Mouse (Mus musculus): ENCODE results near the gene Ing1. TPM values are rescaled to one million over a fixed set of nuclear protein-coding genes. Genes with fewer than 3 reads are reported as not detected.

Gene Ing1
- total RNA-seq (2021) = 10 to 100 TPM; 29.3 to 30.3 TPM

GRCm38 (mm10) chr8:11554799-11555719 is at the start of gene Ing1:
TSS of gene Ing1 (plus strand) at chr8:11555571.
- intact Hi-C loops (cut with DNase I) = loop anchor here (5.0 to 10.0 kb wide), 4 partner anchors 58 to 1342 kb away; partner anchors contain the start of gene Naxd
- DNase-seq = peak; percentile 95 to 96

- no peak for DNase-seq
- intact Hi-C loops (cut with DNase I) = loop anchor here (5.0 kb wide), 3 partner anchors 96 to 186 kb away; no protein-coding TSS in a partner anchor
These were observed 49.3 kb upstream of the Ing1 start for GRCm38 (mm10) chr8:11506074-11506473.

- peak; percentile 65 to 81 for DNase-seq
- intact Hi-C loops (cut with DNase I) = loop anchor here (5.0 kb wide), 3 partner anchors 95 to 185 kb away; no protein-coding TSS in a partner anchor
These were observed 48.6 kb upstream of the Ing1 start for GRCm38 (mm10) chr8:11506802-11507201.

GRCm38 (mm10) chr8:11508880-11509279 is 46.5 kb upstream of the Ing1 start:
- intact Hi-C loops (cut with DNase I) = loop anchor here (5.0 kb wide), 3 partner anchors 93 to 183 kb away; no protein-coding TSS in a partner anchor
- no peak for DNase-seq

GRCm38 (mm10) chr8:11510971-11511370 is 44.4 kb upstream of the Ing1 start:
- intact Hi-C loops (cut with DNase I) = no loop called here
- no peak for DNase-seq

- DNase-seq = no peak
- intact Hi-C loops (cut with DNase I) = no loop called here
These were observed 42.7 kb upstream of the Ing1 start for GRCm38 (mm10) chr8:11512711-11513110.

- intact Hi-C loops (cut with DNase I) = no loop called here
- DNase-seq = no peak
These were observed 42.1 kb upstream of the Ing1 start for GRCm38 (mm10) chr8:11513247-11513646.

- DNase-seq = no peak
- intact Hi-C loops (cut with DNase I) = no loop called here
These were observed 39.1 kb upstream of the Ing1 start for GRCm38 (mm10) chr8:11516292-11516691.

- DNase-seq = no peak
- intact Hi-C loops (cut with DNase I) = no loop called here
These were observed 37.9 kb upstream of the Ing1 start for GRCm38 (mm10) chr8:11517366-11518055.

GRCm38 (mm10) chr8:11518056-11518396 is 37.3 kb upstream of the Ing1 start:
- intact Hi-C loops (cut with DNase I) = no loop called here
- DNase-seq = no peak

GRCm38 (mm10) chr8:11518676-11519075 is 36.7 kb upstream of the Ing1 start:
- DNase-seq = no peak
- intact Hi-C loops (cut with DNase I) = no loop called here

GRCm38 (mm10) chr8:11523331-11523730 is 32.0 kb upstream of the Ing1 start:
- intact Hi-C loops (cut with DNase I) = no loop called here
- no peak for DNase-seq

- intact Hi-C loops (cut with DNase I) = no loop called here
- peak in 1 of 2 experiments; percentile 19 for DNase-seq
These were observed 25.1 kb upstream of the Ing1 start for GRCm38 (mm10) chr8:11530155-11530770.

GRCm38 (mm10) chr8:11530849-11531248 is 24.5 kb upstream of the Ing1 start:
- DNase-seq = no peak
- intact Hi-C loops (cut with DNase I) = no loop called here

GRCm38 (mm10) chr8:11534494-11534893 is 20.9 kb upstream of the Ing1 start:
- no peak for DNase-seq
- intact Hi-C loops (cut with DNase I) = no loop called here

- DNase-seq = no peak
- intact Hi-C loops (cut with DNase I) = no loop called here
These were observed 16.3 kb upstream of the Ing1 start for GRCm38 (mm10) chr8:11539049-11539448.

GRCm38 (mm10) chr8:11540182-11540581 is 15.2 kb upstream of the Ing1 start:
- DNase-seq = no peak
- intact Hi-C loops (cut with DNase I) = no loop called here

- intact Hi-C loops (cut with DNase I) = no loop called here
- peak; percentile 37 to 50 for DNase-seq
These were observed 13.3 kb upstream of the Ing1 start for GRCm38 (mm10) chr8:11542031-11542430.

GRCm38 (mm10) chr8:11542866-11543265 is 12.5 kb upstream of the Ing1 start:
- DNase-seq = no peak
- intact Hi-C loops (cut with DNase I) = no loop called here

GRCm38 (mm10) chr8:11544386-11544785 is 11.0 kb upstream of the Ing1 start:
- intact Hi-C loops (cut with DNase I) = loop anchor here (1.0 kb wide), 1 partner anchor 155 kb away; no protein-coding TSS in a partner anchor
- peak; percentile 31 to 65 for DNase-seq

- intact Hi-C loops (cut with DNase I) = loop anchor here (5.0 kb wide), 1 partner anchor 55 kb away; no protein-coding TSS in a partner anchor
- no peak for DNase-seq
These were observed 8.3 kb upstream of the Ing1 start for GRCm38 (mm10) chr8:11547063-11547462.

Data from heart, postnatal 10 days (tissue).